In the genomic region with DNA sequence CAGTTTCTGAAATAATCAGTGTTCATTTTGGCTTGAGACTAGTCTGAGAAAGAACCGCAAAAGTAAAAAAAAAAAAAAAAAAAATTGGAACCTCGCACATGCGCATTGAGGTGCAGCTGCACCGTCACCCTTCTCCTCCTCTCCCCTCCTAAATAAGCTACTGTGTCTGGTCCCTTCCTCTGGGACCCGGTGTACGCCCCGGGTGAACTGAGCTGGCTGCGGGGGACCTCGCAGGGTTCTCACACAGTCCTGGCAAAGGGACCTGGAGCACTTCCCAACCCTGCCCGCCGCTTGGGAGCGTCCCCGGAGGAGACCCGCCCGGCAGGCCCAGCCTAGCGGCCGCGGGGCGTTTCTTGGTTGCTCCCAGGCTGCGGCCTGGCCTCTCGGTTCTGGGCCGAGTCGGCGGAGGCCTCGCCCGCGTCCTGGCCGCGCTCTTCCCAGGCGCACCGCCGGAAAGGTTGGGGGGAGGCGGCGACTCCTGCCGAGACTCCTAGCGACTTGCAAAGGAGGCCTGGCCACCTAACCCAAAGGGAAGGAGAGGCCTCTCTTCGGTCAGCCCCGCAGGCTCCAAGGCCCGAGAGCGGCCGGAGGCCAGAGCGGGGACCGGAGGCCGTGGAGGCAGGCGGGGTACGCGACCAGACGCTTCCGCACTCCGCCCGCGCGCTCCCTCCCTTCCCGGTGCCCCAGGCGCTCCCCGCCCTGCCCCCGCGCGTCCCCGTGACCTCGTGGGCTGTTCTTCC, we compare ENCODE assay signal across 8 mouse cellular contexts. TPM values are rescaled to one million over a fixed set of nuclear protein-coding genes. Genes with fewer than 3 reads are reported as not detected.
DNase-seq lines count a peak whose midpoint lies in the region; ATAC-seq and TF ChIP-seq lines count a peak whose summit lies in the region.

TSS of gene Spag6 (plus strand) at position 162 of the 740 bp plus-strand sequence.

- 0 out of 2 replicates have a peak, but pooled peaks have one; percentile 34 for TF ChIP-seq CTCF in thymus, adult 2 months (IDR thresholded peaks at IDR 0.05; ENCODE audit: borderline replicate concordance, control insufficient read depth, extremely low read depth, insufficient read depth, low read length, poor library complexity)

- peak; percentile 79 for DNase-seq in CD4-positive, CD25-positive, alpha-beta regulatory T cell, adult 2 months (ENCODE audit: low read depth, low spot score)
- peak; percentile 76 to 78 for DNase-seq in adrenal gland, postnatal 36 days
- DNase-seq in fibroblast of lung, adult 2 months (ENCODE audit: low read depth): peak; percentile 70
- peak; percentile 83 for DNase-seq in kidney, postnatal 14 days
- DNase-seq in lung, adult 18-20 months: peak; percentile 75
- DNase-seq in thymus, adult 2 months: peak; percentile 48

- ATAC-seq in heart, embryonic 16.5 days (replicated peaks; ENCODE audit: extremely low read depth, insufficient read depth, low FRiP score): peak; percentile 79
- ATAC-seq in neural tube, embryonic 13.5 days (ENCODE audit: low read depth): peak; percentile 70

- H3K4me3 ChIP-seq in heart, embryonic 16.5 days (ENCODE audit: low read length): peak within 1 kb of the TSS; percentile 79
- peak within 1 kb of the TSS; percentile 51 for H3K4me3 ChIP-seq in neural tube, embryonic 13.5 days
- H3K4me3 ChIP-seq in thymus, adult 2 months (ENCODE audit: control insufficient read depth, insufficient read depth, low read length): peak within 1 kb of the TSS; percentile 64

- H3K9ac ChIP-seq in heart, embryonic 16.5 days (ENCODE audit: low read length): peak within 1 kb of the TSS; percentile 95
- H3K9ac ChIP-seq in neural tube, embryonic 13.5 days: peak within 1 kb of the TSS; percentile 73

- H3K4me2 ChIP-seq in heart, embryonic 16.5 days (ENCODE audit: low read depth, low read length): peak within 1 kb of the TSS; percentile 97
- H3K4me2 ChIP-seq in neural tube, embryonic 13.5 days: peak within 1 kb of the TSS; percentile 88

- TF ChIP-seq POLR2A in thymus, adult 2 months (IDR thresholded peaks at IDR 0.05; ENCODE audit: control insufficient read depth, extremely low read depth, insufficient read depth, low read length, poor library complexity): no peak

- under 1% methylated on average over 55 of the region's 61 CpGs for WGBS in heart, embryonic 16.5 days
- WGBS in neural tube, embryonic 13.5 days: under 1% methylated on average over 61 of the region's 61 CpGs
- WGBS in thymus, adult 2 months: under 1% methylated on average over 61 of the region's 61 CpGs

- no peaks in the 10 kb centered on the region for H3K36me3 ChIP-seq in heart, embryonic 16.5 days (ENCODE audit: control insufficient read depth, insufficient read depth)
- no peaks in the 10 kb centered on the region for H3K36me3 ChIP-seq in neural tube, embryonic 13.5 days
- no peaks in the 10 kb centered on the region for H3K36me3 ChIP-seq in thymus, adult 2 months (ENCODE audit: control insufficient read depth, insufficient read depth, low read length)

- H3K9me3 ChIP-seq in heart, embryonic 16.5 days (replicated peaks; ENCODE audit: control insufficient read depth, low read length): no peaks in the 10 kb centered on the region
- H3K9me3 ChIP-seq in neural tube, embryonic 13.5 days: no peaks in the 10 kb centered on the region

- peaks cover 48% of the 10 kb centered on the region for H3K27me3 ChIP-seq in heart, embryonic 16.5 days (ENCODE audit: control insufficient read depth, insufficient read depth, low read length)
- H3K27me3 ChIP-seq in neural tube, embryonic 13.5 days: peaks cover 83% of the 10 kb centered on the region
- H3K27me3 ChIP-seq in thymus, adult 2 months (ENCODE audit: control insufficient read depth, insufficient read depth, low read length): peaks cover 37% of the 10 kb centered on the region

- H3K4me1 ChIP-seq in heart, embryonic 16.5 days (ENCODE audit: control insufficient read depth, insufficient read depth, low read length): peaks cover 19% of the 10 kb centered on the region
- peaks cover 33% of the 10 kb centered on the region for H3K4me1 ChIP-seq in neural tube, embryonic 13.5 days (replicated peaks)
- peaks cover 25% of the 10 kb centered on the region for H3K4me1 ChIP-seq in thymus, adult 2 months (replicated peaks; ENCODE audit: control insufficient read depth, insufficient read depth, low read length)

- H3K27ac ChIP-seq in heart, embryonic 16.5 days (ENCODE audit: low read length): peak within 1 kb of the TSS; percentile 86
- H3K27ac ChIP-seq in neural tube, embryonic 13.5 days (replicated peaks): peak within 1 kb of the TSS; percentile 49; the same call in 1 of the 2 replicates
- no peak within 1 kb of the TSS for H3K27ac ChIP-seq in thymus, adult 2 months (ENCODE audit: control insufficient read depth, insufficient read depth, low read length)

RNA-seq across cellular contexts. Expression of gene Spag6, which starts in this region (rescaled TPM):
- total RNA-seq in adrenal gland, postnatal 36 days (2021): under 1 TPM in 1 of 2 experiments, not detected in 1; 0.33 TPM
- 0.26 TPM in 1 of 2 replicates, not detected in the other for polyA plus RNA-seq in heart, embryonic 16.5 days (2015; fragmentation: Nextera tagmentation; extraction: Ambion mirVana)
- polyA plus RNA-seq in neural tube, embryonic 13.5 days (2015; fragmentation: Nextera tagmentation; extraction: Ambion mirVana): not detected in 2 replicates
- polyA plus RNA-seq in thymus, adult 2 months (2012; rRNA removed): 0.26 TPM in 1 of 2 replicates, not detected in the other

Comparison
In these comparisons a context has a peak if more than half of its experiments do, and no peak if none do; other contexts are left out.
1. Peak in DNase-seq in adrenal gland, postnatal 36 days; RNA of the gene not detected or under 1 TPM.
2. Peak in ATAC-seq, H3K4me3 ChIP-seq, H3K27ac ChIP-seq, H3K9ac ChIP-seq and H3K4me2 ChIP-seq in heart, embryonic 16.5 days; RNA of the gene not detected or under 1 TPM.
3. Peak in ATAC-seq, H3K4me3 ChIP-seq, H3K27ac ChIP-seq, H3K9ac ChIP-seq and H3K4me2 ChIP-seq in neural tube, embryonic 13.5 days; RNA of the gene not detected or under 1 TPM.
4. Peak in DNase-seq and H3K4me3 ChIP-seq in thymus, adult 2 months; RNA of the gene not detected or under 1 TPM.